Mouse (Mus musculus): ENCODE measurements around the gene Scn10a. TPM values are rescaled to one million over a fixed set of nuclear protein-coding genes. Genes with fewer than 3 reads are reported as not detected.

Gene Scn10a
- polyA plus RNA-seq, 1 experiment from 2014 or later: 0.02 TPM

- no peak for TF ChIP-seq EP300 (IDR thresholded peaks at IDR 0.05)
- TF ChIP-seq CTCF (IDR thresholded peaks at IDR 0.05): 0 out of 2 replicates have a peak, but pooled peaks have one; percentile 4
- Histone ChIP-seq H3K9me3 (ENCODE audit: low read length) (no peaks in the 10 kb centered on the region), H3K4me2 (replicated peaks; ENCODE audit: low read depth, low read length) (peak overlapping the region; percentile 32; the same call in 1 of the 2 replicates), H3K36me3 (ENCODE audit: insufficient read depth, low read length) (no peaks in the 10 kb centered on the region), H3K4me3 (ENCODE audit: low read depth, low read length) (no peak overlapping the region), H3K27ac (ENCODE audit: low read length) (no peak overlapping the region), H3K27me3 (replicated peaks; ENCODE audit: insufficient read depth, low read length) (no peaks in the 10 kb centered on the region), H3K9ac (replicated peaks; ENCODE audit: low read depth) (no peak overlapping the region), H3K4me1 (ENCODE audit: insufficient read depth, low read depth, low read length) (no peaks in the 10 kb centered on the region)
- ATAC-seq (peak; percentile 50), DNase-seq (ENCODE audit: low spot score) (peak; percentile 23)
- 12% methylated on average over 26 of the region's 26 CpGs for WGBS
Observed at GRCm38 (mm10) chr9:119588763-119589449, 130.2 kb downstream of the Scn10a start.

GRCm38 (mm10) chr9:119580668-119581067 is 138.5 kb downstream of the Scn10a start:
- DNase-seq (ENCODE audit: low spot score): peak; percentile 77
- Histone ChIP-seq H3K4me3 (ENCODE audit: low read depth, low read length) (no peak overlapping the region), H3K27me3 (replicated peaks; ENCODE audit: insufficient read depth, low read length) (peaks cover 33% of the 10 kb centered on the region), H3K27ac (ENCODE audit: low read length) (no peak overlapping the region), H3K9me3 (ENCODE audit: low read length) (no peaks in the 10 kb centered on the region), H3K4me2 (replicated peaks; ENCODE audit: low read depth, low read length) (no peak overlapping the region), H3K9ac (replicated peaks; ENCODE audit: low read depth) (no peak overlapping the region), H3K4me1 (ENCODE audit: insufficient read depth, low read depth, low read length) (no peaks in the 10 kb centered on the region), H3K36me3 (ENCODE audit: insufficient read depth, low read length) (no peaks in the 10 kb centered on the region)
- 2% methylated on average over 6 of the region's 6 CpGs for WGBS
- peak; percentile 40; the same call in 1 of the 2 replicates for ATAC-seq
- TF ChIP-seq EP300 (IDR thresholded peaks at IDR 0.05) (no peak), CTCF (IDR thresholded peaks at IDR 0.05) (peak; percentile 99)

DNA sequence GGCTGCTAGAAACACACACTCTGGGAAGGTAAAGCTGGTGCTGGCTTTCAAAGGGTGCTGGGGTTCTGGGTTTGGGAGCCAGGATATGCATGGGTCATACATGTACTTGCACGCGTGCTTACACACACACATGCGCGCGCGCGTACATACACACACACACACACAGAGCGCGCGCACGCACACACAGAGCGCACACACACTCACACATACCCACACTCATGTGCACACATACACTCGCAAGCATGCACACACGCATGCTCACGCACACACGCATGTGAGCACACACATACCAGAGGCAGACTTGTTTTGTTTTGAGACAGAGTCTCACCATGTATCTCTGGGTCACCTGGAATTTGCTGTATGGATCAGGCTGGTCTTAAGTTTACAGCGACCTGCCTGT is 138.9 kb downstream of the Scn10a start:
- no peak for DNase-seq (ENCODE audit: low spot score)
- ATAC-seq: no peak
- WGBS: 89% methylated on average over 17 of the region's 17 CpGs
- H3K36me3 ChIP-seq (ENCODE audit: insufficient read depth, low read length): no peaks in the 10 kb centered on the region
- H3K27ac ChIP-seq (ENCODE audit: low read length): no peak overlapping the region
- H3K4me2 ChIP-seq (replicated peaks; ENCODE audit: low read depth, low read length): no peak overlapping the region
- TF ChIP-seq CTCF (IDR thresholded peaks at IDR 0.05): no peak
- no peak for TF ChIP-seq EP300 (IDR thresholded peaks at IDR 0.05)
- no peak overlapping the region for H3K4me3 ChIP-seq (ENCODE audit: low read depth, low read length)
- H3K9me3 ChIP-seq (ENCODE audit: low read length): no peaks in the 10 kb centered on the region
- peaks cover 33% of the 10 kb centered on the region for H3K27me3 ChIP-seq (replicated peaks; ENCODE audit: insufficient read depth, low read length)
- no peaks in the 10 kb centered on the region for H3K4me1 ChIP-seq (ENCODE audit: insufficient read depth, low read depth, low read length)
- H3K9ac ChIP-seq (replicated peaks; ENCODE audit: low read depth): no peak overlapping the region

- H3K4me2 ChIP-seq (replicated peaks; ENCODE audit: low read depth, low read length): peak within 1 kb of the TSS; percentile 93
- peak within 1 kb of the TSS; percentile 53 for H3K4me3 ChIP-seq (ENCODE audit: low read depth, low read length)
- WGBS: 2% methylated on average over 39 of the region's 99 CpGs
- no peaks in the 10 kb centered on the region for H3K36me3 ChIP-seq (ENCODE audit: insufficient read depth, low read length)
- peak; percentile 30 for DNase-seq (ENCODE audit: low spot score)
- H3K9me3 ChIP-seq (ENCODE audit: low read length): no peaks in the 10 kb centered on the region
- H3K4me1 ChIP-seq (ENCODE audit: insufficient read depth, low read depth, low read length): no peaks in the 10 kb centered on the region
- peaks cover 33% of the 10 kb centered on the region for H3K27me3 ChIP-seq (replicated peaks; ENCODE audit: insufficient read depth, low read length)
- peak; percentile 85 for ATAC-seq
- peak; percentile 26; the same call in 1 of the 2 replicates for TF ChIP-seq CTCF (IDR thresholded peaks at IDR 0.05)
- no peak for TF ChIP-seq EP300 (IDR thresholded peaks at IDR 0.05)
- peak within 1 kb of the TSS; percentile 16; the same call in 1 of the 2 replicates for H3K9ac ChIP-seq (replicated peaks; ENCODE audit: low read depth)
- H3K27ac ChIP-seq (ENCODE audit: low read length): no peak within 1 kb of the TSS
Observed at GRCm38 (mm10) chr9:119578636-119579438, 140.3 kb downstream of the Scn10a start, which contains the start of gene Scn5a. TSS of gene Scn5a (minus strand) at chr9:119579016.

- Histone ChIP-seq H3K4me1 (ENCODE audit: insufficient read depth, low read depth, low read length) (no peaks in the 10 kb centered on the region), H3K9ac (replicated peaks; ENCODE audit: low read depth) (peak overlapping the region; percentile 16; the same call in 1 of the 2 replicates), H3K36me3 (ENCODE audit: insufficient read depth, low read length) (no peaks in the 10 kb centered on the region), H3K27ac (ENCODE audit: low read length) (no peak overlapping the region), H3K27me3 (replicated peaks; ENCODE audit: insufficient read depth, low read length) (peaks cover 33% of the 10 kb centered on the region), H3K9me3 (ENCODE audit: low read length) (no peaks in the 10 kb centered on the region), H3K4me3 (ENCODE audit: low read depth, low read length) (peak overlapping the region; percentile 53), H3K4me2 (replicated peaks; ENCODE audit: low read depth, low read length) (peak overlapping the region; percentile 93)
- DNase-seq (ENCODE audit: low spot score): no peak
- WGBS: 2% methylated on average over 22 of the region's 24 CpGs
- ATAC-seq: no peak
- TF ChIP-seq EP300 (IDR thresholded peaks at IDR 0.05): no peak
- no peak for TF ChIP-seq CTCF (IDR thresholded peaks at IDR 0.05)
Observed at GRCm38 (mm10) chr9:119578311-119578635, 140.8 kb downstream of the Scn10a start.

DNA sequence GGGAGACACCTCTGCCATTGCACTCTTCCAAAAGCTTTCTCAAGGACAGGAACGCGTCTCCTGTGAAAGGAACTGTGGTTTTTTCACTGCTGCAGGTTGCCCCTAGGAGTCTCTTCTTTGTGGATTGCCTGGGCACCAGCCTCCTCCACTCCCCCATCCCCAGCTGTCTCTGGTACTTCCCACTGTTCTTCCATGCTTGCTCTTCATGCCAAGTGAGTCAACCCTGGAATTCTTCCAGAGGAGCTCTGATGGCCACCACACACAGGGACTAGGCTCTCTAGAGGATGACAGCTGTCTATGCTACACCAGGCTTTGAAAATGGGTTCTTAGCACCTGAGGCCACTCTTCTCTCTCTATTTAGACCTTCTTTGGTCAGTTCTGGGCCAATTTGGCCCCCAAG is 142.1 kb downstream of the Scn10a start:
- TF ChIP-seq EP300 (IDR thresholded peaks at IDR 0.05) (no peak), CTCF (IDR thresholded peaks at IDR 0.05) (no peak)
- H3K9ac ChIP-seq (replicated peaks; ENCODE audit: low read depth): no peak overlapping the region
- H3K4me3 ChIP-seq (ENCODE audit: low read depth, low read length): no peak overlapping the region
- H3K27ac ChIP-seq (ENCODE audit: low read length): no peak overlapping the region
- H3K4me2 ChIP-seq (replicated peaks; ENCODE audit: low read depth, low read length): no peak overlapping the region
- no peaks in the 10 kb centered on the region for H3K36me3 ChIP-seq (ENCODE audit: insufficient read depth, low read length)
- ATAC-seq (no peak), DNase-seq (ENCODE audit: low spot score) (no peak)
- no peaks in the 10 kb centered on the region for H3K4me1 ChIP-seq (ENCODE audit: insufficient read depth, low read depth, low read length)
- H3K27me3 ChIP-seq (replicated peaks; ENCODE audit: insufficient read depth, low read length): peaks cover 33% of the 10 kb centered on the region
- H3K9me3 ChIP-seq (ENCODE audit: low read length): no peaks in the 10 kb centered on the region
- 68% methylated on average over 2 of the region's 2 CpGs for WGBS
